Mouse (Mus musculus): ENCODE results near the gene Lix1l.

The Lix1l gene

DNA sequence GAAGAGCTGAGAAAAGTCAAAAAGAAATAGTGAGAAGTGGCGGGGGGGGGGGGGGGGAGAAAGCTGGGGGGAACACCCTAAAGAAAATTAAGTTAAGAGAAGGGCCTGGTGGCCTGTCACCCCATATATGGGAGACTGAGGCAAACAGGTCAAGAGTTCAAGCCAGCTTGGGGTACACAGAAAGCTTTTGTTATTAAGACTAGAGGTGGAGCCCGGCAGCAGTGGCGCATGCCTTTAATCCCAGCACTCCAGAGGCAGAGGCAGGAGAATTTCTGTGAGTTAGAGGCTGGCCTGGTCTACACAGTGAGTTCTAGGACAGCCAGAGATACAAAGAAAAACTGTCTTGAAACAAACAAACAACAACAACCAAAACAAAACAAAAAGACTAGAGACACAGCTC is 35.8 kb upstream of the Lix1l start:
- WGBS: 76% methylated on average over 3 of the region's 3 CpGs

DNA sequence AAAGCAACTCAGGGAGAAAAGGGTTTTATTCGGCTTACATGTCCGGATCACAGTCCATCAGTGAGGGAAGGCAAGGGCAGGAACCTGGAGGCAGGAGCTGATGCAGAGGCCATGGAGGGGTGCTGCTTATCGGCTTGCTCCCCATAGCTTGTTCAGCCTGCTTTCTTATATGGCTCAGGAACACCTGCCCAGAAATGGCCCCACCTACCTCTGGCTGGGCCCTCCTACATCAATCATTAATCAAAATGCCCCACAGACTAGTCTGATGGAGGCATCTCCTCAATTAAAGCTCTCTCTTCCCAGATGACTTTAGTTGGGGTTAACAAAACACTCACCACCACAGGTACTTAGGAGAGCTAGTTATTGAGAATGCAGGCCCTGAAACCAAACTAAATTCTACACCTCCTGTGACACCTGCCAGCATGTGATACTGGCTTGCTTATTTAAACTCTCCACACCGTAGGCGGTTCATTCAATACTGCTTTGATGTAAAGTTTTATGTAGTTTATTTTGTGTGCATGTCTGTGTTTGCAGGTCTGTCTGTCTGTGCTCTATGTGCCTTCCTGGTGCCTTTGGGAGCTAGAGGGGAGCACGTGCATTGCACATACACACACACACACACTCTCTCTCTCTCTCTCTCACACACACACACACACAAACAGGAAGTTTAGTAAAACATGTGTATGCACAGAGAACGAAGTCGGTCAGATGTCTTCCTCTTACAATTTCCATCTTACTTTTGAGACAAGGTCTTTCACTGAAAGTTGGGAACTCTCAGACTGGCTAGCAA is 34.1 kb upstream of the Lix1l start:
- 88% methylated on average over 8 of the region's 8 CpGs for WGBS

DNA sequence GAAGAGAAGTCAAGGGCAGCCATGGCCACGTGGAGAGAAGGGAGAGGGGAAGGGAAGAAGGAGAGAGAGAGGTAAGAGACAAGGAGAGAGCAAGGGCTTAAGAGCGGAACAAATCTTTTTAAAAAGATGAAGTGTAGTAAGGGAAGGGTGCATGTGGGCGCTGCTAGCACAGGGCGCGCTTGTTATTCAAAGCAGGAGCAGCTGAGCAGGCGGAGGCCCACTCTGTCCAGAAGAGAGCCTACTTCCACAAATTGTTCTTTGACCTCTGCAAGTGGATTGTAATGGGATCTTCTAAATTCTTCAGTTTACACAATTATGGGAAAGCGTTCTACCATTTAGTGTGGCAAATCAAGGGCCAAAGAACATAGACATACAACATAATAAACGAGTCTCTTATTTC is 32.3 kb upstream of the Lix1l start:
- WGBS: 78% methylated on average over 8 of the region's 8 CpGs

GRCm38 (mm10) chr3:96569506-96569905 is 31.4 kb upstream of the Lix1l start:
- WGBS: 78% methylated on average over 13 of the region's 13 CpGs

- 88% methylated on average over 11 of the region's 11 CpGs for WGBS
Measured at GRCm38 (mm10) chr3:96569966-96570605, 30.9 kb upstream of the Lix1l start.

DNA sequence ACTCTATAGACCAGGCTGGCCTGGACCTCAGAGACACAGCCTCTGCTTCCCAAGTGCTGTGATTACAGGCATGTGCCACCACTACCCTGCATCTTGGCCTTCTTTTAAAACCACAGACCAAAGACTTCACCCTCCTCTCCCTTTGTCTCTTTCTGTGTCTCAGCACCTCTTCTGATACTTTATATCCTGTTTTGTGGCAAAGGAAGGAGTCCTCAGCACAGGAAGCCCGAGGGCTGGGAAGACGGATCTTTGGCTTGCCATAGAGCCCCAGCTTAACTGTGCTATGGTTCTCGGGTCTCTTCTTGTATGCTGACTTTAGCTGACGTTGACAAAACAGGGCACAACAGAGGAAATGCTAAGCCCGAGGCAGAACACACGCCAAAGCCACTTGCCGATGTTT is 30.3 kb upstream of the Lix1l start:
- 67% methylated on average over 7 of the region's 7 CpGs for WGBS

GRCm38 (mm10) chr3:96571336-96571735 is 29.6 kb upstream of the Lix1l start:
- 77% methylated on average over 2 of the region's 2 CpGs for WGBS

GRCm38 (mm10) chr3:96571896-96572698 is 28.9 kb upstream of the Lix1l start:
- 80% methylated on average over 16 of the region's 16 CpGs for WGBS

GRCm38 (mm10) chr3:96573611-96574511 is 27.1 kb upstream of the Lix1l start:
- 88% methylated on average over 19 of the region's 19 CpGs for WGBS

GRCm38 (mm10) chr3:96575272-96575984 is 25.5 kb upstream of the Lix1l start:
- WGBS: 87% methylated on average over 8 of the region's 8 CpGs

DNA sequence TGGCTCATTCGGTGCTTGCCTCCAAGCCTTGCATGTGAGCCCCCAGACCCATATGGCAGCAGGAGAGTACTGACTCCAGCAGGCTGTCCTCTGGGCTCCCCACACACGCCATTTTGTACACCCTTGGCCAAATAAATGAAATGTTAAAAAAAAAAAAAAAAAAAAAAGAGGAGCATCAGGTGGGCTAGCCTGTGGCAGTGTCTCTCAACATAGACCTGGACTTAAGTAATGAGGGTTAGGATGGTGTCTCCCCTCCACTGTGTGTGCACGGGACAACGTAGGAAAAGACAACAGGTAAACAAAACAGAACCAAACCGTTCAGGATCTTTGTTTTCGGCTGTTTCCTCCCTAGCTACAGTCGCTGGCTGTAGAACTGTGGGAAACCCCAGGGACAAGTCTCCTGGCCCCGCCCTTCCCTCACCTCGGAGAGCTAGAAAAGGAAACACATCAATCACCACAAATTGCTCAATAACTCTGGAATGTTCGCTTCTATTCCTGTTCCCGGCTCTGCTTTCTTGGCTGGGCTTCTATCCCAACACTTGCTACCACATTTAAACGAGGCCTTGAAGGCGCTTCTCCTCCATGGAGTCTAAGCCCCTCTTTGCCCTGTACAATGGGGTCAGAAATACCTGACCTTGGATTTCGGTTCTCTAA is 24.8 kb upstream of the Lix1l start:
- WGBS: 40% methylated on average over 14 of the region's 14 CpGs

- WGBS: 23% methylated on average over 17 of the region's 17 CpGs
Measured at GRCm38 (mm10) chr3:96576690-96577541, 24.0 kb upstream of the Lix1l start, which contains the start of gene Gm16253. Gene Gm16253 (plus strand): TSS chr3:96576984.

- 63% methylated on average over 4 of the region's 4 CpGs for WGBS
Measured at GRCm38 (mm10) chr3:96577566-96577965, 23.4 kb upstream of the Lix1l start.

- WGBS: 65% methylated on average over 12 of the region's 12 CpGs
Measured at GRCm38 (mm10) chr3:96578561-96579238, 22.2 kb upstream of the Lix1l start.

DNA sequence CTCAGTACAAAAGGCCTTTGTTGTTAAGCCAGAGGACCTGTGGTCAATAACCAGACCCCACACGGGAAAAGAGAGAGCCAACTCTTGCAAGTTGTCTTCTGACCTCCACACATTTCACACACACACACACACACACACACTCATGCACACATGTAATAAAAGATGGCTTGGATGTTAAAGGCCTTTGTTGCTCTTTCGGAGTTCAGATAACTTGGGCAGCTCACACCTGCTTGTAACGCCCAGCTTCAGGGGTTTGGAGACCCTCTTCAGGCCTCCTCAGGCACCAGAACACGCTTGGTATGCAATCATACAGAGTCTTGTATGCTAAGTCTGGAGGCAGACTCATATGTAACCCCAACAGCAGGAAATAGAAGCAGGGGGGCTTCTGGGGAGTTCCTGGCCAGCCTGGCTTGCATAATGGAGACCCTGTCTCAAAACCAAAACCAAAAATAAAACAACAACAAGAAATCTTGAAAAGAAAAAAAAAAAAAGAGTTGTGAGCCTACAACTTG is 21.7 kb upstream of the Lix1l start:
- WGBS: 80% methylated on average over 4 of the region's 4 CpGs

- 9% methylated on average over 16 of the region's 16 CpGs for WGBS
Measured at GRCm38 (mm10) chr3:96579885-96580454, 21.0 kb upstream of the Lix1l start.

GRCm38 (mm10) chr3:96581141-96581540 is 19.8 kb upstream of the Lix1l start:
- WGBS: 79% methylated on average over 6 of the region's 6 CpGs
